Mouse (Mus musculus) embryonic facial prominence, embryonic 13.5 days (tissue): ENCODE measurements around the gene Palm2. TPM values are rescaled to one million over a fixed set of nuclear protein-coding genes. Genes with fewer than 3 reads are reported as not detected.

ENCODE experiments used
- ATAC-seq: fragments of 200-750 bp; cut with Nextera tagmentation; 2 replicates; pipeline ENCODE4 v1.8.0; 2017; ENCODE audit warnings: low read depth; ENCODE audit not compliant: insufficient number of reproducible peaks, insufficient read depth, low FRiP score, low TSS enrichment
- H3K27ac ChIP-seq: fragments of 300-500 bp; sonication (generic); 2 replicates; pipeline ENCODE4 v1.5.1; 2015; ENCODE audit warnings: moderate library complexity, mild to moderate bottlenecking, inconsistent platforms
- H3K27me3 ChIP-seq: fragments of 300-500 bp; sonication (generic); 2 replicates; pipeline ENCODE4 v1.6.1; 2015; ENCODE audit warnings: mild to moderate bottlenecking, inconsistent platforms
- H3K36me3 ChIP-seq: fragments of 300-500 bp; sonication (generic); 2 replicates; pipeline ENCODE4 v1.6.1; 2015; ENCODE audit warnings: mild to moderate bottlenecking, inconsistent platforms
- H3K4me1 ChIP-seq: fragments of 300-500 bp; sonication (generic); 2 replicates; pipeline ENCODE4 v1.6.1; 2015; ENCODE audit warnings: inconsistent platforms
- H3K4me2 ChIP-seq: fragments of 300-500 bp; sonication (generic); 2 replicates; pipeline ENCODE4 v1.6.1; 2015; ENCODE audit warnings: moderate library complexity, mild to moderate bottlenecking, inconsistent platforms
- H3K4me3 ChIP-seq: fragments of 300-500 bp; sonication (generic); 2 replicates; pipeline ENCODE4 v1.5.1; 2015; ENCODE audit warnings: mild to moderate bottlenecking, inconsistent platforms
- H3K9ac ChIP-seq: fragments of 300-500 bp; sonication (generic); 2 replicates; pipeline ENCODE4 v1.6.1; 2015; ENCODE audit warnings: mild to moderate bottlenecking, inconsistent platforms
- H3K9me3 ChIP-seq: fragments of 300-500 bp; sonication (generic); 2 replicates; pipeline ENCODE4 v1.6.1; 2016; ENCODE audit warnings: inconsistent platforms
- WGBS: fragments of 180-500 bp; shearing (Covaris S2); methylation state at CpG from one replicate; pipeline ENCODE4 v1.1.7; 2015; ENCODE audit warnings: mixed read lengths; 5-methylcytosine and 5-hydroxymethylcytosine counted together
- polyA plus RNA-seq: library from polyadenylated mRNA; unstranded; fragments of >200 nt; fragmentation: Nextera tagmentation; extraction: Ambion mirVana; gene quantifications from 2 replicates; pipeline ENCODE4 v1.2.1, GENCODE M21; 2015

Gene Palm2
- polyA plus RNA-seq, 1 experiment from 2014 or later: 12.5 TPM

GRCm38 (mm10) chr4:57677916-57678315 is 243.9 kb downstream of the Palm2 start:
- no peaks in the 10 kb centered on the region for H3K9me3 ChIP-seq
- H3K27me3 ChIP-seq: no peaks in the 10 kb centered on the region
- ATAC-seq: no peak
- no peak overlapping the region for H3K9ac ChIP-seq
- H3K4me3 ChIP-seq: no peak overlapping the region
- H3K27ac ChIP-seq: no peak overlapping the region
- no peaks in the 10 kb centered on the region for H3K36me3 ChIP-seq
- H3K4me1 ChIP-seq: peaks cover 34% of the 10 kb centered on the region
- no peak overlapping the region for H3K4me2 ChIP-seq
- 85% methylated on average over 12 of the region's 12 CpGs for WGBS

GRCm38 (mm10) chr4:57678991-57679457 is 245.0 kb downstream of the Palm2 start:
- ATAC-seq: no peak
- no peaks in the 10 kb centered on the region for H3K36me3 ChIP-seq
- H3K4me1 ChIP-seq: peaks cover 25% of the 10 kb centered on the region
- no peaks in the 10 kb centered on the region for H3K27me3 ChIP-seq
- no peak overlapping the region for H3K4me3 ChIP-seq
- H3K27ac ChIP-seq: no peak overlapping the region
- no peak overlapping the region for H3K9ac ChIP-seq
- no peaks in the 10 kb centered on the region for H3K9me3 ChIP-seq
- WGBS: 88% methylated on average over 9 of the region's 9 CpGs
- H3K4me2 ChIP-seq: no peak overlapping the region

- 83% methylated on average over 12 of the region's 12 CpGs for whole genome bisulfite sequencing
- H3K4me1 ChIP-seq: peaks cover 25% of the 10 kb centered on the region
- no peak for ATAC-seq
- no peaks in the 10 kb centered on the region for H3K27me3 ChIP-seq
- H3K27ac ChIP-seq: no peak overlapping the region
- H3K36me3 ChIP-seq: no peaks in the 10 kb centered on the region
- H3K4me2 ChIP-seq: no peak overlapping the region
- no peak overlapping the region for H3K4me3 ChIP-seq
- H3K9ac ChIP-seq: no peak overlapping the region
- H3K9me3 ChIP-seq: no peaks in the 10 kb centered on the region
These were observed 246.1 kb downstream of the Palm2 start for GRCm38 (mm10) chr4:57680186-57680585.

GRCm38 (mm10) chr4:57681511-57681910 is 247.5 kb downstream of the Palm2 start:
- Histone ChIP-seq H3K27ac (no peak overlapping the region), H3K9ac (no peak overlapping the region), H3K4me1 (peaks cover 20% of the 10 kb centered on the region; the same call in 1 of the 2 replicates), H3K9me3 (no peaks in the 10 kb centered on the region), H3K36me3 (no peaks in the 10 kb centered on the region), H3K27me3 (no peaks in the 10 kb centered on the region), H3K4me2 (no peak overlapping the region), H3K4me3 (no peak overlapping the region)
- no peak for ATAC-seq
- WGBS: 60% methylated on average over 12 of the region's 12 CpGs

GRCm38 (mm10) chr4:57682341-57682740 is 248.3 kb downstream of the Palm2 start:
- H3K4me2 ChIP-seq: no peak overlapping the region
- WGBS: 96% methylated on average over 2 of the region's 2 CpGs
- no peak overlapping the region for H3K4me3 ChIP-seq
- ATAC-seq: no peak
- no peak overlapping the region for H3K27ac ChIP-seq
- no peak overlapping the region for H3K9ac ChIP-seq
- no peaks in the 10 kb centered on the region for H3K27me3 ChIP-seq
- no peaks in the 10 kb centered on the region for H3K36me3 ChIP-seq
- peaks cover 20% of the 10 kb centered on the region; the same call in 1 of the 2 replicates for H3K4me1 ChIP-seq
- H3K9me3 ChIP-seq: no peaks in the 10 kb centered on the region

- Histone ChIP-seq H3K36me3 (no peaks in the 10 kb centered on the region), H3K9me3 (no peaks in the 10 kb centered on the region), H3K4me2 (no peak overlapping the region), H3K27ac (no peak overlapping the region), H3K4me3 (no peak overlapping the region), H3K27me3 (no peaks in the 10 kb centered on the region), H3K4me1 (peaks cover 21% of the 10 kb centered on the region; the same call in 1 of the 2 replicates), H3K9ac (no peak overlapping the region)
- no peak for ATAC-seq
- 76% methylated on average over 11 of the region's 11 CpGs for WGBS
These were observed 248.9 kb downstream of the Palm2 start for GRCm38 (mm10) chr4:57682944-57683343.

GRCm38 (mm10) chr4:57684676-57685215 is 250.7 kb downstream of the Palm2 start:
- Histone ChIP-seq H3K27me3 (no peaks in the 10 kb centered on the region), H3K4me3 (no peak overlapping the region), H3K4me2 (no peak overlapping the region), H3K9me3 (no peaks in the 10 kb centered on the region), H3K27ac (peak overlapping the region; percentile 35; the same call in 1 of the 2 replicates), H3K9ac (no peak overlapping the region), H3K36me3 (peaks cover 5% of the 10 kb centered on the region), H3K4me1 (peaks cover 35% of the 10 kb centered on the region)
- no peak for ATAC-seq
- 71% methylated on average over 12 of the region's 12 CpGs for WGBS

- ATAC-seq: no peak
- Histone ChIP-seq H3K4me3 (no peak overlapping the region), H3K4me2 (no peak overlapping the region), H3K9ac (no peak overlapping the region), H3K27ac (no peak overlapping the region), H3K36me3 (peaks cover 20% of the 10 kb centered on the region), H3K9me3 (no peaks in the 10 kb centered on the region), H3K4me1 (peaks cover 35% of the 10 kb centered on the region), H3K27me3 (no peaks in the 10 kb centered on the region)
- WGBS: 77% methylated on average over 3 of the region's 3 CpGs
These were observed 252.7 kb downstream of the Palm2 start for GRCm38 (mm10) chr4:57686736-57687135.

- no peak overlapping the region for H3K4me3 ChIP-seq
- no peak for ATAC-seq
- H3K4me1 ChIP-seq: peaks cover 32% of the 10 kb centered on the region
- no peak overlapping the region for H3K27ac ChIP-seq
- no peak overlapping the region for H3K4me2 ChIP-seq
- H3K9ac ChIP-seq: no peak overlapping the region
- H3K36me3 ChIP-seq: peaks cover 20% of the 10 kb centered on the region
- WGBS: 84% methylated on average over 3 of the region's 3 CpGs
- H3K27me3 ChIP-seq: no peaks in the 10 kb centered on the region
- no peaks in the 10 kb centered on the region for H3K9me3 ChIP-seq
These were observed 253.5 kb downstream of the Palm2 start for GRCm38 (mm10) chr4:57687583-57687982.

- WGBS: 64% methylated on average over 9 of the region's 9 CpGs
- Histone ChIP-seq H3K9me3 (no peaks in the 10 kb centered on the region), H3K9ac (no peak overlapping the region), H3K27me3 (no peaks in the 10 kb centered on the region), H3K4me3 (no peak overlapping the region), H3K27ac (no peak overlapping the region), H3K4me2 (no peak overlapping the region), H3K36me3 (peaks cover 21% of the 10 kb centered on the region), H3K4me1 (peaks cover 31% of the 10 kb centered on the region)
- ATAC-seq: no peak
These were observed 254.1 kb downstream of the Palm2 start for GRCm38 (mm10) chr4:57688131-57688530.

- Histone ChIP-seq H3K9ac (no peak overlapping the region), H3K27me3 (no peaks in the 10 kb centered on the region), H3K4me2 (no peak overlapping the region), H3K4me3 (no peak overlapping the region), H3K4me1 (peaks cover 19% of the 10 kb centered on the region), H3K27ac (no peak overlapping the region), H3K36me3 (peaks cover 39% of the 10 kb centered on the region), H3K9me3 (no peaks in the 10 kb centered on the region)
- no peak for ATAC-seq
- WGBS: 76% methylated on average over 6 of the region's 6 CpGs
These were observed 256.0 kb downstream of the Palm2 start for GRCm38 (mm10) chr4:57690001-57690400.

GRCm38 (mm10) chr4:57690805-57691204 is 256.8 kb downstream of the Palm2 start:
- Histone ChIP-seq H3K27me3 (no peaks in the 10 kb centered on the region), H3K36me3 (peaks cover 48% of the 10 kb centered on the region), H3K4me3 (no peak overlapping the region), H3K27ac (no peak overlapping the region), H3K9ac (no peak overlapping the region), H3K9me3 (no peaks in the 10 kb centered on the region), H3K4me1 (peaks cover 15% of the 10 kb centered on the region), H3K4me2 (no peak overlapping the region)
- no peak for ATAC-seq
- WGBS: 83% methylated on average over 1 of the region's 1 CpGs
